Mouse (Mus musculus): ENCODE results near the gene Slc17a3.

DNA sequence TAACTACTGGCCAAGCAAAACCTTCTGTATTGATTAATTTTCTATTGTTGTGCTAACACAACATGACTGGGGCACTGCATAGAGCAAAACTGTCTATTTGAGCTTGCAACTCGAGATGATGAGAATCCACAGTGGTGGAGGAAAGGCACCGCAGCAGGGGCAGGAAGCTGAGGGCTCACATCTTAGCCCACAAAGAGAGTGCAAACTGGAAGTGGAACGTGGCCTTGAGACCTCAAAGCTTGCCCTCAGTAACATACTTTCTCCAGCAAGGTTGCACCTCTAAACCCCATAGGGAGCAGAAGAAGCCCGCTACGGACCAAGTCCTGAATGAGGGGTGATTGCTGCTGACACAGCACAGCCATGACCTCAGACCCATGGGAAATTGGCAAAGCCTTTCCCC, 70.9 kb downstream of the Slc17a3 start:
- TF ChIP-seq POLR2A (IDR thresholded peaks at IDR 0.05; ENCODE audit: low read depth, low read length) (no peak), CTCF (conservative IDR thresholded peaks at IDR 0.05; ENCODE audit: insufficient read depth, insufficient read length, low read depth, low read length) (no peak)
